Mouse (Mus musculus): ENCODE measurements around the gene Stat1. TPM values are rescaled to one million over a fixed set of nuclear protein-coding genes. Genes with fewer than 3 reads are reported as not detected.

The Stat1 gene
- total RNA-seq (2015; ENCODE audit: low replicate concordance) (89.0 and 111 TPM in 2 replicates), total RNA-seq (2017; ENCODE audit: low replicate concordance) (64.0 and 70.7 TPM in 2 replicates)

DNA sequence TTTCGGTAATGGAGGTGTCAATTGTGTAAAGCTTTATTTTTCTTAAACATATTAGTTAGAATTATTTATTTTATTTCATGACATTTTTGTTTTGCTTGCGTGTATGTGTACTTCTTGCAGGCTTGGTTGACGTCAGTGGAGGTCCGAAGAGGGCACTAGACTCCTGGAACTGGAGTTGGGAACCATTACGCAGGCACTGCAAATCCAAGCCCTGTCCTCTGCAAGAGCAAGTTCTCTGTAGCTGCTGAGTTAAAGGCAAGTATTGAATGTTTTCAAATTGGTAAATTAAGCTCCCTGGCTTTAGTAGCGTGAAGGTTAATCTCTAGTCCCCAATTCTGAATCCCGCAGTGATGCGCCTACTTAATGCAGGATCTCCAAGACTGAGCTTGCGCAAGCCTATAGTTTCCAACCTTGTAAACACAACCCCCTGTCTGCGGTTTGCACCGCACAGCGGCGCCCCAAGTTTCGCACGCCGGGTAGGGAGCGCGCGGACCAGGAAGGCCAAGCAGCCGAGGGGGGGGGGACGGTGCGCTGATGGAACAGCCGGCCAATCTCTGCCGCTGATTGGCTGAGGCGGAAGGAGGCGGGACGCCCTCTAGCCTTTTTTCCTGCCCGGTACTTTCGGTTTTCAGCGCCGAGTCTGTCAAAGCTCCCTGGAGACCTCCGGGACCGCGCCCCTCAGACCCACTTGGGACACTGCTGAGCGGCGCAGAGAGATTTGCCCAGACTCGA, at the start of gene Stat1:
Stat1 (plus strand) TSS at position 581 of the 732 bp plus-strand sequence.
- ATAC-seq (replicated peaks; ENCODE audit: low FRiP score, poor library complexity, severe bottlenecking), result peak; percentile 92

DNA sequence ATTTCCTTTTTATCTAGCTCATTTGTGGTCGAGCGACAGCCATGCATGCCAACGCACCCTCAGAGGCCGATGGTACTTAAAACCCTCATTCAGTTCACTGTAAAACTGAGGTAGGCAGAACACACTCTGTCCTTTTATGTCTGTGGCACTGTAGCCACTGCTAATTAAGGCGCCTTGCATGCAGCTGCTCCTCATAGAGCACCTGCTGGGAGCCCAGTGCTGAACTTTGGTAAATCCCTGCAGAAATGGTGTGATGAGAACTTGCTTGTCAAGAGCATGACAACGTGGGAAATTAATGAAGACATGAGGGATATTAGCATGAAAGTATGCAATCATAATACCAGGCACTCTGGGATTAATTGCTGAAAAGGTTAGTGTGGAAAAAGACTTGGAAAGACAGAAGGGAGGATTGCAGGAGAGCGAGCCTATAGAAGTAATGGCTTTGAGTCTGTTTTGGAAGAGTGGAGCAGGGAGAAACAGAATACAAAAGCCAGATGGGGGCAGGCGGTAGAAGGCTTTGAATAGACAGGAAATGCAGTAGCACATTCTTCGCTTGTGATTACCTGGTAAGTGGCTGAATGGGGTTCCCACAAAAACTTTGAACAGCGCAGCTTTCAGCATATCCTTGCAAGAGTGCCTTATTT, 39.4 kb upstream of the Stat1 start:
- no peak for ATAC-seq (replicated peaks; ENCODE audit: low FRiP score, poor library complexity, severe bottlenecking)

- no peak for ATAC-seq (replicated peaks; ENCODE audit: low FRiP score, poor library complexity, severe bottlenecking)
These were observed 38.9 kb upstream of the Stat1 start for GRCm38 (mm10) chr1:52080375-52080774.

DNA sequence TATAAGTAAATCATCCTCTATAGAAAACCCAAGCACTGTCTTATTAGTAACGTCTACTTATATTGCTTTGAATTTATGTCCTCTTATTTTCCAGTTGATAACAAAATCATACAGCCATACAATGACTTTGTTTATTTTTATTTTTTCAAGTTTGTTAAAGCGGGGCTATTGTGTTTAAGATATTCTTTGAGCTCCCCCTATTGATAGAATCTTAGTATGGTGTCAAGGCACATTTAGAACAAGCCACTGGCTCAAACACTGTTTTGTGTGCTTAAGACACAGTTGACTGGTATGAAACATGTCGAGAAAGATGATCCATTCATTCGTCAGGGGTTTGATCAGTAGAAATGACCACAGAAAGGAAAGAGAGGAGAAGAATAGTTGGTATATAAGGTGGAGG, 33.0 kb upstream of the Stat1 start:
- no peak for ATAC-seq (replicated peaks; ENCODE audit: low FRiP score, poor library complexity, severe bottlenecking)

- ATAC-seq (replicated peaks; ENCODE audit: low FRiP score, poor library complexity, severe bottlenecking), result no peak
These were observed 32.1 kb upstream of the Stat1 start for GRCm38 (mm10) chr1:52087128-52087527.

DNA sequence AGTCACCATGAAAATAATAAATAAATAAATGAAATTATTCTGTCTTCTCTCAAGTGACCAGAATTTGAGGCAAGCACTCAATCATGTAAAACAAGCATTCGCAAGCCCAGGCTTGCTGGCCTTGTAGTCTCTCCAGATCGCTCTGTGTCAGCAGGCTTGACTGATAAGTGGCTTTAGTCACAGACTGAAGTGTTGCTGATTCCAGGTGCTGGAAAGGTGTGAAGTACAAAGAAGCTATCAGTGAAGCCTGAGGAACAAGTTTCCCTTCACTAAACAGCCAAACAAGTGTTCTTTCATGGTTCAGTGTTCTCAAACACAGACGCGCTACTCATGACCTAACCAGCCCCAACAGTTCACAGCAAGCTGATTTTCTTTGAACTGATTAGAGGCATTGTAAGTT, 30.6 kb upstream of the Stat1 start:
- no peak for ATAC-seq (replicated peaks; ENCODE audit: low FRiP score, poor library complexity, severe bottlenecking)

- ATAC-seq (replicated peaks; ENCODE audit: low FRiP score, poor library complexity, severe bottlenecking), result peak; percentile 57; the same call in 1 of the 2 replicates
These were observed 20.5 kb upstream of the Stat1 start for GRCm38 (mm10) chr1:52098618-52099232.

DNA sequence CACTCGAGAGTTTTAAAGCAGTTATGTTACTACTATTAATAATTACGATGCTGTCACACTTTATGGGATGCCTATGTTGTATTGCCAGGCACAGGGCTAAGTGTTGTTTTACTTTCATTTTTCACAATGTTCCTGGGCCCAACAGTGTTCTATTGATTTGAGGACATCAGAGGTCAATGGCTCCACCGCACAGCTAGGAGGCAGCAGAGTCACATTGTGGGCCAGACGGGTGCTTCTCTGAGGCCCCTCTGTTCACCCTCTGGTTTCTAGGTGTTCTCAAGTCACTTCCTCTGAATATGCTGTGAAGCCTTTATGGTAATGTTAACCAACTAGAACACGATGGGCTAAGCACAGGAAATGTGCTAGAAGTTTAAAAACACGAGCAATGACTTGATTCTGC, 18.7 kb upstream of the Stat1 start:
- ATAC-seq (replicated peaks; ENCODE audit: low FRiP score, poor library complexity, severe bottlenecking), result no peak

DNA sequence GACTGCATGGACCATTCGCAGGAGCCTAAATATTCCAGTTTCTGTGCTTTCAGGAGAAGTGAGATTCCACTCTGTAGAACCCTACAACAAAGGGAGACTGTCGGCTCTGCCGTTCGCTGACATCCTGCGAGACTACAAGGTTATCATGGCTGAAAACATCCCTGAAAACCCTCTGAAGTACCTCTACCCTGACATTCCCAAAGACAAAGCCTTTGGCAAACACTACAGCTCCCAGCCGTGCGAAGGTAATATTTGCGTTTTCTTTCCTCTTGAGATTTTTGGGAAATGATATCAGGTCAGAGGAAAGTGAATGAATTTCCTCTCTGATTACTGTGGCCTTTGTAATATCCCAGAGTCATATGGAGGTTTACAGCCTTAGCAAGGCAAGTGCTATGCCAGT, 16.4 kb upstream of the Stat1 start:
- no peak for ATAC-seq (replicated peaks; ENCODE audit: low FRiP score, poor library complexity, severe bottlenecking)

DNA sequence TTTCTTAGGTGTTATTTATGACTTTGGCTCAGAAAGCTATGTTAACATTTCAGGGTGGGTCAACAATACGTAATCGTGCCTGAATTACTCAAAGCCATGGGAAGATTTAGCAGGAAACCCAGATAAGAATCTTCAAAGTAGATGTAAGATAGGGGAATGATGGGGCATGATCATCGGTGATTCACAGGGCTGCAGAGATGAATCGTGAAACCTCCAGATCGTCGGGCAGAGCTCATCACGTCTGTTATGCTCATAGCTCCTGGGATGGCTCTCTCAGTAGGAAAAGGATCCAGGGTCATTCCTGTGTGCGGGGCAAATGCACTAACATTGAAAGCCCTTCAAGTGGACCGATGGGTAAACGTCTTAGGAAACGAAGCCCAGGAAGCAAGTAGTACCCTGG, 12.0 kb upstream of the Stat1 start:
- ATAC-seq (replicated peaks; ENCODE audit: low FRiP score, poor library complexity, severe bottlenecking), result no peak

GRCm38 (mm10) chr1:52111217-52111616, 8.0 kb upstream of the Stat1 start:
- ATAC-seq (replicated peaks; ENCODE audit: low FRiP score, poor library complexity, severe bottlenecking), result no peak

DNA sequence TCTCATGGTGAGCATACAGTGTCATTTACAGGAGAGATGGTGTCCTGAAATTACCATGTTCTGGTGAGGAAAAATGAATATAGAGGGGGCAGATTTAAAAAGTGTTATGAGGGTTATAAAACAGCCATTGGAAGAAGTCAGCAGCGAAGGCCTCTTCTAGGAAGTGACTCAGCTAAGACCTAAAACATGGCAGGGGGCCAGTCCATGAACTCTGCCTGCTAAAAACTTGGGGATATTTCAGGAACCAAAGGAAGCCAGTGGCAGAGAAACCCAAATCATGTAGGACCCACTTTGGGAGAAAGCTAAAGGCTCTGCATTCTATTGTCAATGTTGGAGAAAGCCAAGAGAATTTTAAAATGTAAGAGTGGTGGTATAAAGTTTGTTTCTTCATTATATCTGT, 6.9 kb upstream of the Stat1 start:
- no peak for ATAC-seq (replicated peaks; ENCODE audit: low FRiP score, poor library complexity, severe bottlenecking)

- ATAC-seq (replicated peaks; ENCODE audit: low FRiP score, poor library complexity, severe bottlenecking), result no peak; the same call in 1 of the 2 replicates
These were observed 6.1 kb upstream of the Stat1 start for GRCm38 (mm10) chr1:52113067-52113665.

- ATAC-seq (replicated peaks; ENCODE audit: low FRiP score, poor library complexity, severe bottlenecking), result peak; percentile 98
These were observed 5.6 kb upstream of the Stat1 start for GRCm38 (mm10) chr1:52113666-52114069.

DNA sequence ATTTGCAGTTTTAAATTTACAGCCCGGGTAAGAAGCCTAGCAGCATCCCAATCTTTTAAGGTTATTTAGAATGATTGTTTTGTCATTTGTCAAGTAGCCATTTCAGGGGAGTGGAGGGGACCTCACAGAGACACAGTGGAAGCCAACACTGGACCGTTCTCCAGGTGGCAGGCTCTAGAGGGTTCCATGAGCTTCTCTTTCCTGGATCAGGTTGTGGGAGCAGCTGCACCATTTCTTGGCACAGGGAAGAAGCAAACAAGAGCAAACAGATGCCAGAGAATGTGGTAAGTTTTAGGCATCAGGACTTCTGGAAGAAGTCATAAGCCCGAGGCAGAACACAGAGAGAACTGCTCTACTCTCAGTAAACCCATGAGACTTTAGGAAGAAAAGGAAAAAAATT, 2.8 kb upstream of the Stat1 start:
- no peak for ATAC-seq (replicated peaks; ENCODE audit: low FRiP score, poor library complexity, severe bottlenecking)

DNA sequence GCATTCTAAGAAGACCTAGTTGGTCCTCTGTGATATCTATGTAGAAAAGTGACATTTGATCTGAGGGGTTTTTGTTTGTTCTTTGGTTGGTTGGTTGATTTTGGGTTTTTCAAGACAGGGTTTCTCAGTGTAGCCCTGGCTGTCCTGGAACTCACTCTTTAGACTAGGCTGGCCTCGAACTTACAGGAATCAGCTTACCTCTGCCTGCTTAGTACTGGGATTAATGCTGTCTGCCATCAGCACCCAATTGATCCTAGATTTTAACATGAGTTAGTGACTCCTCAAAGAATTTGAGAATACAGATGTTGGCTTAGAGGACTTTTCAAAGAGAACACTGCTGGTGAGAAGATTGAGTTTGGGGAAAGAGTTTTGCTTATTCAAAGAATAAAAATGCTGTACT, 1.5 kb upstream of the Stat1 start:
- no peak for ATAC-seq (replicated peaks; ENCODE audit: low FRiP score, poor library complexity, severe bottlenecking)

- ATAC-seq (replicated peaks; ENCODE audit: low FRiP score, poor library complexity, severe bottlenecking), result peak; percentile 36
These were observed 451 bp downstream of the Stat1 start for GRCm38 (mm10) chr1:52119691-52120090.

GRCm38 (mm10) chr1:52120191-52120590, 951 bp downstream of the Stat1 start:
- ATAC-seq (replicated peaks; ENCODE audit: low FRiP score, poor library complexity, severe bottlenecking), result 0 out of 2 replicates have a peak, but pooled peaks have one; percentile 8

DNA sequence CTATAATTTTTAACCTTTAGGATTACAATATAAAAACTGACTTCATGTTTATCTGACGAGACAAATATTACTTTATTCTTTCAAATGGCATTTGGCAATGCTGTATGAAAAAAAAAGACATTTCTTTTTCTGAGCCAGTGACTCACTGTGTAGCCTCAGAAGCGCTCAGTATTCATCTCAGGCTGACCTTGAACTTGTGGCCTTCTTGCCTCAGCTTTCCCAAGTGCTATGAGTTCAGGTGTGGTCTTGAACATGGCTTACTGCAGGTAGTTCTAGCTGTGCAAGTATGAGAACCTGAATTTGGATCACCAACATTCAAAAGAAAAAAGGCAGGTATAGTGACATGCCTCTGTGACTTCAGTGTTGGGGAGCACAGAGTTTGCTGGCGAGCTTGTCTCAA, 1.8 kb downstream of the Stat1 start:
- ATAC-seq (replicated peaks; ENCODE audit: low FRiP score, poor library complexity, severe bottlenecking), result no peak

DNA sequence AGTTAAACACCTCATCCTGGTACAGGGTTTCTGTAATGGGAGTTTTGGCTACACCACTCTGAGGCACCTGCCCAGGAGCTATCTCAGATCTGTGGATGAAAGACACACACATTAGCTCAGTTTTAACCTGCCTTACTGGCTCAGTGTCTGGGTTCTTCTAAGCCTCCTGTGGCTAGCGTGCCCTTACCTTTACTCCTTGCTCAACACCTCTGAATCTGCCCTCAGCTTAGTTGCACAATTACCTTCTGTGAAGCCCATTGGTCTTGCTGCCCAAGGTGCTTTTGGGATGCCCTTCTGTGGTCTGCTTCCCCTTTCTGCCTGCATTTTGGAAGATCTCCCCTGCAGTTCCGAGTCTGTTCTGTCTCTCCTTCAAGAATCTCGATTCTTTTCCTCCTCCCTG, 5.6 kb downstream of the Stat1 start:
- no peak for ATAC-seq (replicated peaks; ENCODE audit: low FRiP score, poor library complexity, severe bottlenecking)

DNA sequence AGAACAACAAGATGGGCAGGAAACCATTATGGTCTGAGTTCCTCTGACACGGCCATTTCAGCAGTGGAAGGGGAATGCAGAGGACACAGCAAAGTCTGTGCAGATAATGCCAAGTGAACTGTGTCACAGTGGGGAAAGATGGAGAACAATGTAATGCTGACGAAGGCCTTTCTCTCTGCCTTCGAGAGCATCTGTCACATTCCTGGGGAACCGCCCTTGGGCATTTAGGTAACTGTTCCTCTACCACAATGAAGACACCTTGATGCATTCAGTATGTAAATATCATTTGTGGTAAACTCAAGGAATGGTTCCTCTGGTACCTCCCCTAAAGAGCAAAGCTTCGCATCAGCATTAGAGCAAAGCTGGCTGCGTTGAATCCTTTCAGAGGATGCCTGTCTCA, 8.1 kb downstream of the Stat1 start:
- no peak for ATAC-seq (replicated peaks; ENCODE audit: low FRiP score, poor library complexity, severe bottlenecking)
